Mouse (Mus musculus) CH12.LX (cell line): Measurements from ENCODE around the gene Ap3d1. TPM values are rescaled to one million over a fixed set of nuclear protein-coding genes. Genes with fewer than 3 reads are reported as not detected.

ENCODE experiments used
- DNase-seq: peaks from one replicate; pipeline ENCODE4 v3.0.0-alpha.2; 2013; ENCODE audit errors: extremely low read depth
- H3K27ac ChIP-seq: 2 replicates; pipeline ENCODE4 v1.5.1; 2012; ENCODE audit warnings: low read depth, mild to moderate bottlenecking, control low read depth, moderate library complexity; ENCODE audit not compliant: insufficient read depth
- H3K27me3 ChIP-seq: replicated peaks from 2 replicates; pipeline ENCODE3; 2012; ENCODE audit warnings: inconsistent platforms
- H3K36me3 ChIP-seq, 2 experiments: replicated peaks in 1 of 2; 2 replicates each; pipeline versions ENCODE3 to v1.6.1; 2012; ENCODE audit warnings: inconsistent platforms in 1 of 2, low read length in 1 of 2, mild to moderate bottlenecking in 1 of 2, mixed read lengths in 1 of 2, moderate library complexity in 1 of 2; ENCODE audit not compliant: control insufficient read depth in 1 of 2, insufficient read depth in 1 of 2
- H3K4me1 ChIP-seq, 2 experiments: 2 replicates each; pipeline ENCODE4 v1.6.1; 2012; ENCODE audit warnings: inconsistent platforms in 1 of 2, moderate library complexity in 1 of 2; ENCODE audit not compliant: insufficient read depth in 2 of 2, control insufficient read depth in 1 of 2
- H3K4me2 ChIP-seq: 2 replicates; pipeline ENCODE4 v1.6.1; 2012; ENCODE audit warnings: low read depth, mild to moderate bottlenecking, control low read depth; ENCODE audit not compliant: poor library complexity, insufficient read depth, severe bottlenecking
- H3K4me3 ChIP-seq, 3 experiments: fragments of 150-350 bp in 1 of 3; sonication (generic) in 1 of 3; replicated peaks in 1 of 3; 2 replicates each; pipeline versions ENCODE3 to v1.5.1; 2011 to 2012; ENCODE audit warnings: low read depth in 2 of 3, low read length in 2 of 3, mild to moderate bottlenecking in 2 of 3, moderate library complexity in 2 of 3, control low read depth in 1 of 3, improper control_type of control experiment in 1 of 3, inconsistent platforms in 1 of 3, mixed read lengths in 1 of 3; ENCODE audit not compliant: poor library complexity in 1 of 3
- H3K79me2 ChIP-seq: replicated peaks from 2 replicates; pipeline ENCODE4 v1.6.1; 2012; ENCODE audit warnings: mild to moderate bottlenecking, moderate library complexity; ENCODE audit not compliant: control insufficient read depth, poor library complexity, insufficient read depth, severe bottlenecking; ENCODE audit errors: extremely low read depth
- H3K9ac ChIP-seq: 2 replicates; pipeline ENCODE4 v1.6.1; 2012; ENCODE audit warnings: low read depth, mild to moderate bottlenecking, control low read depth, moderate library complexity; ENCODE audit not compliant: insufficient read depth
- H3K9me3 ChIP-seq: replicated peaks from 2 replicates; pipeline ENCODE3; 2012; ENCODE audit warnings: low read length, inconsistent platforms, mixed read lengths
- BHLHE40 ChIP-seq: IDR thresholded peaks from 2 replicates; pipeline ENCODE4 v1.6.1; 2011; ENCODE audit warnings: mild to moderate bottlenecking, low read depth, low read length, improper control_type of control experiment
- CHD1 ChIP-seq: IDR thresholded peaks from 2 replicates; pipeline ENCODE4 v1.6.1; 2012; ENCODE audit warnings: low read depth, low read length, improper control_type of control experiment, inconsistent platforms
- CHD2 ChIP-seq: IDR thresholded peaks from 2 replicates; pipeline ENCODE4 v1.6.1; 2011; ENCODE audit warnings: low read length, improper control_type of control experiment
- CTCF ChIP-seq, 2 experiments: IDR thresholded peaks in 1 of 2; conservative IDR thresholded peaks in 1 of 2; 2 replicates each; pipeline ENCODE4 v1.5.1; 2011 to 2012; ENCODE audit warnings: low read depth in 2 of 2, low read length in 2 of 2, improper control_type of control experiment in 1 of 2, inconsistent platforms in 1 of 2, mild to moderate bottlenecking in 1 of 2, moderate library complexity in 1 of 2
- HCFC1 ChIP-seq: IDR thresholded peaks from 2 replicates; pipeline ENCODE4 v1.6.1; 2012; ENCODE audit warnings: low read depth, mild to moderate bottlenecking, inconsistent platforms, low read length, improper control_type of control experiment
- IRF4 ChIP-seq: IDR thresholded peaks from 2 replicates; pipeline ENCODE4 v1.6.1; 2014; ENCODE audit warnings: low read depth, mild to moderate bottlenecking, inconsistent platforms, low read length, improper control_type of control experiment
- JUND ChIP-seq: conservative IDR thresholded peaks from 2 replicates; pipeline ENCODE4 v1.6.1; 2011; ENCODE audit warnings: low read depth, low read length, improper control_type of control experiment
- KAT2A ChIP-seq: IDR thresholded peaks from 2 replicates; pipeline ENCODE4 v1.6.1; 2012; ENCODE audit warnings: low read length, improper control_type of control experiment, inconsistent platforms; ENCODE audit not compliant: insufficient replicate concordance
- MEF2A ChIP-seq: IDR thresholded peaks from 2 replicates; pipeline ENCODE4 v1.6.1; 2014; ENCODE audit warnings: low read depth, mild to moderate bottlenecking, inconsistent platforms, low read length, improper control_type of control experiment, borderline replicate concordance
- MXI1 ChIP-seq: IDR thresholded peaks from 2 replicates; pipeline ENCODE4 v1.6.1; 2011; ENCODE audit warnings: mild to moderate bottlenecking, low read depth, low read length, improper control_type of control experiment
- NELFE ChIP-seq: IDR thresholded peaks from 2 replicates; pipeline ENCODE4 v1.6.1; 2011; ENCODE audit warnings: low read depth, low read length, improper control_type of control experiment
- PAX5 ChIP-seq: IDR thresholded peaks from 2 replicates; pipeline ENCODE4 v1.6.1; 2012; ENCODE audit warnings: low read length, inconsistent platforms, mixed read lengths
- POLR2A ChIP-seq: IDR thresholded peaks from 2 replicates; pipeline ENCODE4 v1.6.1; 2011; ENCODE audit warnings: low read depth, mild to moderate bottlenecking, improper control_type of control experiment, low read length
- RAD21 ChIP-seq: IDR thresholded peaks from 2 replicates; pipeline ENCODE4 v1.6.1; 2011; ENCODE audit warnings: low read depth, mild to moderate bottlenecking, low read length, improper control_type of control experiment, moderate library complexity
- RCOR1 ChIP-seq: conservative IDR thresholded peaks from 2 replicates; pipeline ENCODE4 v1.6.1; 2012; ENCODE audit warnings: low read depth, mild to moderate bottlenecking, inconsistent platforms, low read length, improper control_type of control experiment
- SMC3 ChIP-seq: IDR thresholded peaks from 2 replicates; pipeline ENCODE4 v1.6.1; 2011; ENCODE audit warnings: low read depth, low read length, improper control_type of control experiment
- TBP ChIP-seq: conservative IDR thresholded peaks from 2 replicates; pipeline ENCODE4 v1.6.1; 2011; ENCODE audit warnings: low read depth, low read length, improper control_type of control experiment
- UBTF ChIP-seq: IDR thresholded peaks from 2 replicates; pipeline ENCODE4 v1.6.1; 2012; ENCODE audit warnings: low read depth, mild to moderate bottlenecking, inconsistent platforms, low read length, improper control_type of control experiment, moderate library complexity
- USF1 ChIP-seq: IDR thresholded peaks from 2 replicates; pipeline ENCODE4 v1.6.1; 2014; ENCODE audit warnings: low read depth, mild to moderate bottlenecking, inconsistent platforms, low read length, improper control_type of control experiment
- USF2 ChIP-seq: conservative IDR thresholded peaks from 2 replicates; pipeline ENCODE4 v1.6.1; 2011; ENCODE audit warnings: low read depth, low read length, improper control_type of control experiment
- dilution Hi-C: fragments of 300-500 bp; cut with MboI; formaldehyde crosslinking; loops from 2 replicates; pipeline ENCODE4 v1.14.3; 2020; ENCODE audit warnings: low sequenced_read_pairs; ENCODE audit not compliant: extremely low pct_unique_long_range_greater_than_20kb, extremely low pct_ligation_motif_present
- in situ Hi-C: fragments of 300-500 bp; cut with MboI; formaldehyde crosslinking; loops from 3 replicates; pipeline ENCODE4 v1.14.3; 2019; ENCODE audit warnings: low sequenced_read_pairs, low pct_ligation_motif_present, low pct_unique_long_range_greater_than_20kb, mixed read lengths
- polyA plus RNA-seq: library from polyadenylated mRNA; unstranded; fragments of >175 nt; gene quantifications from 2 replicates; pipeline ENCODE4 v1.2.1, GENCODE M21; 2012; ENCODE audit warnings: low read depth; ENCODE audit not compliant: insufficient read length
- total RNA-seq, 2 experiments: library from RNA; depleted of rRNA; stranded (reverse); fragments of 300-350 nt in 1 of 2; fragments of >200 nt in 1 of 2; gene quantifications; 2 replicates each; pipeline ENCODE4 v1.2.3; 2012 to 2014

The Ap3d1 gene
- total and polyA plus RNA-seq, 3 experiments: 28.4 to 57.0 (median 49.4) TPM

- H3K36me3 ChIP-seq: peaks cover 93 to 98% of the 10 kb centered on the region in 2 experiments
- no peaks in the 10 kb centered on the region for H3K9me3 ChIP-seq
- no peak for DNase-seq
- peaks cover 4 to 10% of the 10 kb centered on the region in 2 experiments for H3K4me1 ChIP-seq
- H3K4me2 ChIP-seq: no peak overlapping the region
- no peaks in the 10 kb centered on the region for H3K27me3 ChIP-seq
- dilution Hi-C loops: no loop called here
- in situ Hi-C loops: no loop called here
- peaks cover 5% of the 10 kb centered on the region for H3K79me2 ChIP-seq
- H3K4me3 ChIP-seq: no peak overlapping the region
- no peak overlapping the region for H3K9ac ChIP-seq
- TF ChIP-seq RCOR1 (no peak), PAX5 (no peak), HCFC1 (no peak), USF1 (no peak), KAT2A (no peak), USF2 (no peak), BHLHE40 (no peak), RAD21 (no peak), CHD1 (no peak), CTCF (conservative IDR thresholded peaks at IDR 0.05 in 1 of 2, IDR thresholded peaks at IDR 0.05 in 1 of 2; ENCODE audit: low read depth in 2 of 2, low read length in 2 of 2) (no peak), IRF4 (no peak), MEF2A (no peak), CHD2 (no peak), JUND (no peak), NELFE (no peak), TBP (no peak), SMC3 (no peak), MXI1 (no peak)
- no peak overlapping the region for H3K27ac ChIP-seq
Measured at GRCm38 (mm10) chr10:80791476-80792174, 49.6 kb upstream of the Ap3d1 start.

GRCm38 (mm10) chr10:80790761-80791404 lies 48.8 kb upstream of the Ap3d1 start:
- Histone ChIP-seq H3K27me3 (no peaks in the 10 kb centered on the region), H3K27ac (no peak overlapping the region), H3K9ac (no peak overlapping the region), H3K9me3 (no peaks in the 10 kb centered on the region), H3K4me2 (no peak overlapping the region), H3K36me3 (peaks cover 94 to 98% of the 10 kb centered on the region in 2 experiments), H3K4me1 (peaks cover 0 to 3% of the 10 kb centered on the region in 2 experiments; a peak in 2 of 4 replicates), H3K79me2 (no peaks in the 10 kb centered on the region)
- in situ Hi-C loops (no loop called here), dilution Hi-C loops (no loop called here)
- DNase-seq: no peak
- TF ChIP-seq POLR2A: no peak
- no peak for TF ChIP-seq UBTF
- no peak for TF ChIP-seq NELFE
- TF ChIP-seq, all 38 proteins: peak for 0
- H3K4me3 ChIP-seq: no peak overlapping the region
